Mouse (Mus musculus): ENCODE measurements at regions not wholly inside any gene's neighbourhood (a gene's known extent, or its start where the extent isn't known, plus 50 kb on each side); places are given as distances from the start of the nearest gene placed in this dataset.

DNA sequence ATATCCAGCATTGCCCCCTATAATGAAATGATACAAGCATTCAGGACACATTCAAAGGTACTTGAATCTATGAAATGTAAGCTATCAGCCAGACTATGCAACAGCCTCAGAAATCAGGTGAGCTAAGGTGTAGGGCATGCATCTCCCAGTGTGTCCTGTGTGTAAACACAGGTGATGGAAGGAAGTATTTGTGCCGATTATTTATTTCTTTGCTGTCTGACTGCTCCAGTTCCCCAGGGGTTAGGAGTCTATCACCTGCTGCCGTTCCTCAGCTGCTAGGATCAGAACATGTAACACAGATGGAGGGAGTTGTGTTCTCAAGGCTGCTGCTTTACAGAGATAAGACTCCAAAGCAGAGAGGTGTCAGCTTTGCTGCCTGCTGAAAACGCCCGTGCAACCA, 103.0 kb upstream of the Mdga2 start:
- TF ChIP-seq CTCF (IDR thresholded peaks at IDR 0.05) (no peak), POLR2A (IDR thresholded peaks at IDR 0.05; ENCODE audit: insufficient read depth, low read depth, low read length) (no peak)
